ENCODE assay signal across 27 mouse cellular contexts in the genomic region with DNA sequence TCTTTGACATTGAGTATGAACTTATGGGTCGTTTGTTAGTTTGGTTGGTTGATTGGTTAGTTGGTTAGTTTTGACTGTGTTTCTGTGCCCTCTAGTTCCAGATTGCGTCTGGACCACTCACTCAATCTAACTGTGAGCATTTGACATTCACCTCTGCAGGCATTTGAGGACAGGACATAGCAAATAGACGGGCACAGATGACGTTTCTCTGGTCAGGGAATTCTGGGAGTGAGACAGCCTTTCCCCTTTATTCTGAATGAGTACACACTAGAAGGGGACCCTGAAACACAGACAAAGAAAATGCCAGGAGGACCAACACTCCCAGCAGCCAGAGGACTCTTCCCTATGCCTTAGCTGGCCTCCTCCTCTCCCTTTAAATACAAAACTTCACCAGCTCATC. TPM values are rescaled to one million over a fixed set of nuclear protein-coding genes. Genes with fewer than 3 reads are reported as not detected.
DNase-seq lines count a peak whose midpoint lies in the region; ATAC-seq and TF ChIP-seq lines count a peak whose summit lies in the region.
"Had no signal": no experiment of that assay in that cellular context is flagged by ENCODE, and none has a peak within 500 bp of the region (broad histone marks: within the 10 kb centered on the region; RNA-seq: fewer than 3 reads in every experiment).

No protein-coding gene starts in this region.

- H3K27me3 ChIP-seq in forebrain, embryonic 10.5 days (ENCODE audit: poor library complexity, severe bottlenecking): 0 out of 2 replicates have a peak, but pooled peaks cover 4% of the 10 kb centered on the region
- 0 out of 2 replicates have a peak, but pooled peaks cover 4% of the 10 kb centered on the region for H3K27me3 ChIP-seq in forebrain, embryonic 15.5 days
- H3K27me3 ChIP-seq in heart, embryonic 10.5 days (ENCODE audit: insufficient read depth, poor library complexity, severe bottlenecking): no peaks in the 10 kb centered on the region
- no peaks in the 10 kb centered on the region for H3K27me3 ChIP-seq in lung, postnatal 0 days (replicated peaks; ENCODE audit: insufficient read depth, low read length)
- H3K27me3 ChIP-seq: embryonic facial prominence, embryonic 13.5 days; heart, embryonic 12.5 days; heart, embryonic 15.5 days; hindbrain, embryonic 12.5 days; hindbrain, embryonic 15.5 days; intestine, embryonic 15.5 days had no signal

- 79% methylated on average over 4 of the region's 4 CpGs for WGBS in forebrain, embryonic 10.5 days
- WGBS in forebrain, embryonic 15.5 days: 79% methylated on average over 4 of the region's 4 CpGs
- 72% methylated on average over 4 of the region's 4 CpGs for WGBS in heart, embryonic 10.5 days
- WGBS in lung, postnatal 0 days: 58% methylated on average over 4 of the region's 4 CpGs

- peak; percentile 11 for DNase-seq in forebrain, embryonic 10.5 days (ENCODE audit: extremely low spot score, low spot score)
- peak; percentile 66 for DNase-seq in heart, embryonic 10.5 days (ENCODE audit: low spot score)
- no peak for DNase-seq in heart, postnatal 14 days
- DNase-seq in lung, postnatal 10 days: peak; percentile 0
- DNase-seq in lung, postnatal 0 days (ENCODE audit: low spot score): no peak
- DNase-seq: adrenal gland, adult 8-10 months; adrenal gland, postnatal 25 days; cerebellum, adult 11-12 months; cerebellum, adult 8-10 months; cerebellum, postnatal 10 days; cerebellum, postnatal 36 days; embryo, embryonic 11 days; gastrocnemius, postnatal 10 days; gastrocnemius, postnatal 36 days; heart, postnatal 10 days had no signal

- no peak overlapping the region for H3K4me3 ChIP-seq in forebrain, embryonic 10.5 days
- H3K4me3 ChIP-seq in forebrain, embryonic 15.5 days: no peak overlapping the region
- H3K4me3 ChIP-seq in heart, embryonic 10.5 days: no peak overlapping the region
- H3K4me3 ChIP-seq in lung, postnatal 0 days (ENCODE audit: low read depth, low read length): no peak overlapping the region
- H3K4me3 ChIP-seq: embryonic facial prominence, embryonic 10.5 days; embryonic facial prominence, embryonic 13.5 days; erythroblast, embryonic 14.5 days; heart, embryonic 12.5 days; heart, embryonic 15.5 days; hindbrain, embryonic 12.5 days; hindbrain, embryonic 15.5 days; intestine, embryonic 15.5 days had no signal

- no peak for TF ChIP-seq EP300 in lung, postnatal 0 days (IDR thresholded peaks at IDR 0.05)

- intact Hi-C loops in heart, postnatal 14 days (cut with DNase I): no loop called here

- ATAC-seq in forebrain, embryonic 15.5 days (replicated peaks): no peak
- no peak for ATAC-seq in lung, postnatal 0 days
- ATAC-seq: activated CD4-positive, CD25-positive, alpha-beta regulatory T cell, adult 4 months; forebrain, embryonic 16.5 days; intestine, embryonic 15.5 days had no signal

- no peak for TF ChIP-seq CTCF in lung, postnatal 0 days (IDR thresholded peaks at IDR 0.05)

- no peak overlapping the region for H3K9ac ChIP-seq in forebrain, embryonic 15.5 days (replicated peaks)
- no peak overlapping the region for H3K9ac ChIP-seq in lung, postnatal 0 days (replicated peaks; ENCODE audit: low read depth)
- H3K9ac ChIP-seq: embryonic facial prominence, embryonic 13.5 days; heart, embryonic 12.5 days; heart, embryonic 15.5 days; hindbrain, embryonic 12.5 days; hindbrain, embryonic 15.5 days; intestine, embryonic 15.5 days had no signal

- no peak overlapping the region for H3K4me2 ChIP-seq in forebrain, embryonic 15.5 days (replicated peaks)
- no peak overlapping the region for H3K4me2 ChIP-seq in lung, postnatal 0 days (replicated peaks; ENCODE audit: low read depth, low read length)
- H3K4me2 ChIP-seq: embryonic facial prominence, embryonic 13.5 days; heart, embryonic 12.5 days; heart, embryonic 15.5 days; hindbrain, embryonic 12.5 days; hindbrain, embryonic 15.5 days; intestine, embryonic 15.5 days had no signal

- no peak overlapping the region for H3K27ac ChIP-seq in forebrain, embryonic 10.5 days
- no peak overlapping the region for H3K27ac ChIP-seq in forebrain, embryonic 15.5 days (replicated peaks)
- H3K27ac ChIP-seq in heart, embryonic 10.5 days: no peak overlapping the region
- H3K27ac ChIP-seq in lung, postnatal 0 days (ENCODE audit: low read length): no peak overlapping the region
- H3K27ac ChIP-seq: embryonic facial prominence, embryonic 10.5 days; embryonic facial prominence, embryonic 13.5 days; heart, embryonic 15.5 days; hindbrain, embryonic 12.5 days; hindbrain, embryonic 15.5 days; intestine, embryonic 15.5 days had no signal

- H3K9me3 ChIP-seq in forebrain, embryonic 10.5 days: no peaks in the 10 kb centered on the region
- no peaks in the 10 kb centered on the region for H3K9me3 ChIP-seq in forebrain, embryonic 15.5 days
- H3K9me3 ChIP-seq in heart, embryonic 10.5 days: no peaks in the 10 kb centered on the region
- no peaks in the 10 kb centered on the region for H3K9me3 ChIP-seq in lung, postnatal 0 days (ENCODE audit: low read length)
- H3K9me3 ChIP-seq: embryonic facial prominence, embryonic 10.5 days; embryonic facial prominence, embryonic 13.5 days; heart, embryonic 12.5 days; heart, embryonic 15.5 days; hindbrain, embryonic 12.5 days; hindbrain, embryonic 15.5 days; intestine, embryonic 15.5 days had no signal

- H3K36me3 ChIP-seq in forebrain, embryonic 10.5 days (replicated peaks): no peaks in the 10 kb centered on the region
- H3K36me3 ChIP-seq in forebrain, embryonic 15.5 days: no peaks in the 10 kb centered on the region
- H3K36me3 ChIP-seq in heart, embryonic 10.5 days: no peaks in the 10 kb centered on the region
- no peaks in the 10 kb centered on the region for H3K36me3 ChIP-seq in lung, postnatal 0 days (ENCODE audit: insufficient read depth, low read length)
- H3K36me3 ChIP-seq: embryonic facial prominence, embryonic 10.5 days; embryonic facial prominence, embryonic 13.5 days; heart, embryonic 12.5 days; heart, embryonic 15.5 days; hindbrain, embryonic 12.5 days; hindbrain, embryonic 15.5 days; intestine, embryonic 15.5 days had no signal

- H3K4me1 ChIP-seq in forebrain, embryonic 10.5 days: peaks cover 32% of the 10 kb centered on the region
- peaks cover 33% of the 10 kb centered on the region for H3K4me1 ChIP-seq in forebrain, embryonic 15.5 days
- H3K4me1 ChIP-seq in heart, embryonic 10.5 days: peaks cover 32% of the 10 kb centered on the region
- H3K4me1 ChIP-seq in lung, postnatal 0 days (ENCODE audit: insufficient read depth, low read depth, low read length): peaks cover 14% of the 10 kb centered on the region

RNA-seq across cellular contexts. Expression of gene Kirrel, which starts 2.1 kb away (rescaled TPM):
- 13.1 and 14.3 TPM in 2 replicates for polyA plus RNA-seq in forebrain, embryonic 10.5 days (2016; fragmentation: Nextera tagmentation; extraction: Ambion mirVana)
- polyA plus RNA-seq in forebrain, embryonic 15.5 days (2015; fragmentation: Nextera tagmentation; extraction: Ambion mirVana): 5.0 and 5.7 TPM in 2 replicates
- 17.9 and 27.9 TPM in 2 replicates for polyA plus RNA-seq in heart, embryonic 10.5 days (2016; fragmentation: Nextera tagmentation; extraction: Ambion mirVana)
- total RNA-seq in heart, postnatal 14 days (2021): 1 to 10 TPM; 8.8 to 9.9 TPM
- polyA plus RNA-seq in lung, postnatal 0 days (2015; fragmentation: Nextera tagmentation; extraction: Ambion mirVana): 3.5 TPM in 2 replicates
- total RNA-seq: granulocyte monocyte progenitor cell, adult 5-6 weeks had no signal
- polyA plus RNA-seq: activated CD4-positive, CD25-positive, alpha-beta regulatory T cell, adult 4 months; erythroblast, embryonic 14.5 days had no signal

Comparison
In these comparisons a context has a peak if more than half of its experiments do, and no peak if none do; other contexts are left out.
1. DNase-seq: peak in forebrain, embryonic 10.5 days (single experiment), heart, embryonic 10.5 days (single experiment) and lung, postnatal 10 days (single experiment); none in heart, postnatal 14 days (0 of 2) and lung, postnatal 0 days (single experiment).